Mouse (Mus musculus): Measurements from ENCODE around the gene Psmb11.

- TF ChIP-seq CTCF (IDR thresholded peaks at IDR 0.05; ENCODE audit: insufficient read depth, low read length) (no peak), POLR2A (IDR thresholded peaks at IDR 0.05; ENCODE audit: borderline replicate concordance, extremely low read depth, low read depth, low read length) (no peak)
Measured at GRCm38 (mm10) chr14:54591056-54591455, 30.2 kb upstream of the Psmb11 start.
